Mouse (Mus musculus): ENCODE results near the gene Gstm5. TPM values are rescaled to one million over a fixed set of nuclear protein-coding genes. Genes with fewer than 3 reads are reported as not detected.

Gene Gstm5
- total RNA-seq, 2 experiments from 2014 or later = 23.6 to 61.5 TPM

DNA sequence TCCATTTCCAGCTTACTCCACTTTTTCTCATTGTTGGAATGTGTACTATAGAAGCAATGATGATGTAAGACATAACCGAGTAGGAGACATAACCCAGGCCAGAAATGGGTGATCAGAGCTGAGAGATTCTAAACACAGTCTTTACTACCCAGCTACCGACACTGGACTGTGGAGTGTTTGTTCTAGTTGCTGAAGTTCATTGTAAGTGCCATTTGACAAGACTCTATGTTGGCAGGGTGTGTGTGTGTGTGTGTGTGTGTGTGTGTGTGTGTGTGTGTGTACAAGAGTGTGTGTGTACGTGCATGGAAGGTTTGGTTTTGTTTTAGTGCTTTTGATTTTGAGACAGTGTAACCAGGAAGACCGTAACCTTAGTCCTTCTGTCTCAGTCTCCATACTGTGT lies 34.1 kb downstream of the Gstm5 start:
- no peak for ATAC-seq (replicated peaks; ENCODE audit: poor library complexity)

GRCm38 (mm10) chr3:107931134-107931533 lies 35.5 kb downstream of the Gstm5 start:
- ATAC-seq (replicated peaks; ENCODE audit: poor library complexity) = no peak

- ATAC-seq (replicated peaks; ENCODE audit: poor library complexity) = peak; percentile 97
These were observed 36.0 kb downstream of the Gstm5 start, which contains the start of gene Gstm7 for GRCm38 (mm10) chr3:107931670-107932069. Gene Gstm7, minus strand, starts transcription at chr3:107931817.

GRCm38 (mm10) chr3:107932128-107932527 lies 36.5 kb downstream of the Gstm5 start:
- no peak for ATAC-seq (replicated peaks; ENCODE audit: poor library complexity)

GRCm38 (mm10) chr3:107935268-107935667 lies 39.6 kb downstream of the Gstm5 start:
- no peak for ATAC-seq (replicated peaks; ENCODE audit: poor library complexity)

DNA sequence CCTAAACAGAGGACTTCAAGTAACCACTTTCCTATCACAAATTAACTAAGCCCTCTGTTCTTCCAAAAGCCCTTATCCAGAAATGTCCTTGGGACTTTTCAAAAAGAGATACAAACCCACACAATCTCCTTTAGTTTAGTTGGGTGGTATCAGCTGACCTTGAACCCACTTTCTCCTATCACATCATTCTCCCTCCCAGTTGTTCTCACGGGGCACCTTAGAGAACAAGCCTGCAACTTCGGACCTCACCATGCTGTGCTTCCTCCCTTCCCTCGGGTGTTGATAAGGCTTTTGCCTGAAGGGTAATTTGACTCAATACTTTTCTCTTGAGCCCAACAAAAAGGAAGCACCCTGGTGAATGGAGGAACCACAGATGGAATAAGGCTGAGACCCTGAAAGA lies 40.3 kb downstream of the Gstm5 start:
- no peak for ATAC-seq (replicated peaks; ENCODE audit: poor library complexity)

- ATAC-seq (replicated peaks; ENCODE audit: poor library complexity) = peak; percentile 95
These were observed 43.8 kb downstream of the Gstm5 start for GRCm38 (mm10) chr3:107939403-107939802.

DNA sequence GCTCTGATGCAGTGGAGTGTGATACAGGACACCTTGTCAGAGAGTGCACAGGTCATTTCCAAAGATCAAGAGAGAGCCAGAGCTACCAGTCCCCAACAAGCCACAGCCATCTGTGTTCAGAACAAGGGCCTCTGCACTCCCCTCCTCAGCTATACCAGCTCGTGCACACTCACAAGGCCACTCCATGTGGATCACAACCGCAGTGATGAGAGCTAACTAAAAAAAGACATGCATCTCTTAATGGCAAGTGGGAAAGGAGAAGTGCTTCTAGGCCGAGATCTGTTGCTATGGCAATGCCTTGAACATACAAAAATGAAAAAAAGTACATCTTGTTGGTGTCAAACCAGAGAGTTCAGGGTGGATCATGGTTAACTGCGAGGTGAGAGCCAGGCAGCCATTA lies 44.2 kb downstream of the Gstm5 start:
- ATAC-seq (replicated peaks; ENCODE audit: poor library complexity) = peak; percentile 61

- no peak for ATAC-seq (replicated peaks; ENCODE audit: poor library complexity)
These were observed 44.9 kb downstream of the Gstm5 start for GRCm38 (mm10) chr3:107940524-107940923.

- no peak for ATAC-seq (replicated peaks; ENCODE audit: poor library complexity)
These were observed 45.6 kb downstream of the Gstm5 start for GRCm38 (mm10) chr3:107941261-107941660.

- no peak for ATAC-seq (replicated peaks; ENCODE audit: poor library complexity)
These were observed 47.8 kb downstream of the Gstm5 start, which contains the start of gene Gstm6 for GRCm38 (mm10) chr3:107943239-107943990. Gene Gstm6, minus strand, starts transcription at chr3:107943749.

GRCm38 (mm10) chr3:107945729-107946128 lies 50.1 kb downstream of the Gstm5 start:
- no peak for ATAC-seq (replicated peaks; ENCODE audit: poor library complexity)

Other genes with a start within 250 kb of the Gstm5 start
- gene Ahcyl1, start 199.3 kb upstream of the Gstm5 start, total RNA-seq (2015) = 82.8 and 84.9 TPM in 2 replicates
- gene Ahcyl1, start 199.3 kb upstream of the Gstm5 start, total RNA-seq (2017) = 42.3 and 73.4 TPM in 2 replicates
- 2.2 and 4.8 TPM in 2 replicates for gene Csf1, start 135.4 kb upstream of the Gstm5 start, total RNA-seq (2015)
- 1.5 and 4.6 TPM in 2 replicates for gene Csf1, start 135.4 kb upstream of the Gstm5 start, total RNA-seq (2017)
- gene Eps8l3, start 18.6 kb upstream of the Gstm5 start, total RNA-seq (2015) = 0.07 and 0.12 TPM in 2 replicates
- gene Eps8l3, start 18.6 kb upstream of the Gstm5 start, total RNA-seq (2017) = not detected in 2 replicates
- 4.4 and 5.7 TPM in 2 replicates for gene Gstm7, start 36.0 kb downstream of the Gstm5 start, total RNA-seq (2015)
- 1.6 and 1.9 TPM in 2 replicates for gene Gstm7, start 36.0 kb downstream of the Gstm5 start, total RNA-seq (2017)
- 0.22 TPM in 1 of 2 replicates, not detected in the other for gene Gstm6, start 47.9 kb downstream of the Gstm5 start, total RNA-seq (2015)
- not detected in 2 replicates for gene Gstm6, start 47.9 kb downstream of the Gstm5 start, total RNA-seq (2017)
- gene Gstm3, start 73.5 kb downstream of the Gstm5 start, total RNA-seq (2015) = not detected in 2 replicates
- not detected in 2 replicates for gene Gstm3, start 73.5 kb downstream of the Gstm5 start, total RNA-seq (2017)
- gene Gstm2, start 90.6 kb downstream of the Gstm5 start, total RNA-seq (2015) = 2.1 and 2.2 TPM in 2 replicates
- gene Gstm2, start 90.6 kb downstream of the Gstm5 start, total RNA-seq (2017) = 4.8 and 6.8 TPM in 2 replicates
- gene Gstm1, start 122.2 kb downstream of the Gstm5 start, total RNA-seq (2015) = 1,143 and 1,246 TPM in 2 replicates
- 511 and 599 TPM in 2 replicates for gene Gstm1, start 122.2 kb downstream of the Gstm5 start, total RNA-seq (2017)
- 12.5 and 15.8 TPM in 2 replicates for gene Gstm4, start 149.1 kb downstream of the Gstm5 start, total RNA-seq (2015)
- 15.1 and 22.1 TPM in 2 replicates for gene Gstm4, start 149.1 kb downstream of the Gstm5 start, total RNA-seq (2017)
- 52.9 and 63.6 TPM in 2 replicates for gene Ampd2, start 190.8 kb downstream of the Gstm5 start, total RNA-seq (2015)
- 33.9 and 48.4 TPM in 2 replicates for gene Ampd2, start 190.8 kb downstream of the Gstm5 start, total RNA-seq (2017)
- 0.72 and 1.8 TPM in 2 replicates for gene Gnat2, start 197.0 kb downstream of the Gstm5 start, total RNA-seq (2015)
- gene Gnat2, start 197.0 kb downstream of the Gstm5 start, total RNA-seq (2017) = 1.0 and 2.0 TPM in 2 replicates

All from megakaryocyte progenitor cell, adult 5-6 weeks (primary cell).